Mouse (Mus musculus) hindbrain, embryonic 11.5 days (tissue): ENCODE results near the gene Tnfaip8l2. TPM values are rescaled to one million over a fixed set of nuclear protein-coding genes. Genes with fewer than 3 reads are reported as not detected.
A peak's percentile ranks its signal among the peaks of the same experiment; 100 is the strongest.
"Not testable (repeated sequence)": the region's sequence is repeated elsewhere in the genome, so short reads cannot be mapped to it uniquely, and the experiment has no call there.

Experiments used
- ATAC-seq: fragments of 200-750 bp; cut with Nextera tagmentation; 2 replicates; pipeline ENCODE4 v1.8.0; 2017; ENCODE audit warnings: mild to moderate bottlenecking, moderate TSS enrichment, moderate library complexity; ENCODE audit not compliant: low FRiP score
- DNase-seq: peaks from one replicate; pipeline ENCODE4 v3.0.0-alpha.2; 2015; ENCODE audit warnings: low spot score
- H3K27ac ChIP-seq: fragments of 300-500 bp; sonication (generic); 2 replicates; pipeline ENCODE4 v1.5.1; 2014; ENCODE audit warnings: mild to moderate bottlenecking, low read depth, low read length
- H3K27me3 ChIP-seq: fragments of 300-500 bp; sonication (generic); 2 replicates; pipeline ENCODE4 v1.6.1; 2014; ENCODE audit warnings: mild to moderate bottlenecking, low read length, moderate library complexity, mixed read lengths; ENCODE audit not compliant: control insufficient read depth, insufficient read depth
- H3K36me3 ChIP-seq: fragments of 300-500 bp; sonication (generic); 2 replicates; pipeline ENCODE4 v1.6.1; 2014; ENCODE audit warnings: mild to moderate bottlenecking, low read length, moderate library complexity, mixed read lengths; ENCODE audit not compliant: control insufficient read depth, insufficient read depth
- H3K4me1 ChIP-seq: fragments of 300-500 bp; sonication (generic); replicated peaks from 2 replicates; pipeline ENCODE4 v1.6.1; 2014; ENCODE audit warnings: low read length, mixed read lengths; ENCODE audit not compliant: control insufficient read depth, insufficient read depth
- H3K4me2 ChIP-seq: fragments of 300-500 bp; sonication (generic); replicated peaks from 2 replicates; pipeline ENCODE4 v1.6.1; 2014; ENCODE audit warnings: mild to moderate bottlenecking, low read depth, low read length
- H3K4me3 ChIP-seq: fragments of 300-500 bp; sonication (generic); 2 replicates; pipeline ENCODE4 v1.5.1; 2014; ENCODE audit warnings: low read depth, low read length
- H3K9ac ChIP-seq: fragments of 300-500 bp; sonication (generic); 2 replicates; pipeline ENCODE4 v1.6.1; 2014; ENCODE audit warnings: low read depth, low read length
- H3K9me3 ChIP-seq: fragments of 300-500 bp; sonication (generic); 2 replicates; pipeline ENCODE4 v1.6.1; 2016; ENCODE audit warnings: low read length; ENCODE audit not compliant: control insufficient read depth
- WGBS: fragments of 180-500 bp; shearing (Covaris S2); extraction: QIAGEN DNeasy Blood & Tissue Kit; methylation state at CpG from one replicate; pipeline ENCODE4 v1.1.7; 2014; 5-methylcytosine and 5-hydroxymethylcytosine counted together
- polyA plus RNA-seq: library from polyadenylated mRNA; unstranded; fragments of >200 nt; fragmentation: Nextera tagmentation; extraction: Ambion mirVana; gene quantifications from 2 replicates; pipeline ENCODE4 v1.2.1, GENCODE M21; 2014

Tnfaip8l2 gene
- polyA plus RNA-seq, 1 experiment from 2014 or later = 2.1 TPM

DNA sequence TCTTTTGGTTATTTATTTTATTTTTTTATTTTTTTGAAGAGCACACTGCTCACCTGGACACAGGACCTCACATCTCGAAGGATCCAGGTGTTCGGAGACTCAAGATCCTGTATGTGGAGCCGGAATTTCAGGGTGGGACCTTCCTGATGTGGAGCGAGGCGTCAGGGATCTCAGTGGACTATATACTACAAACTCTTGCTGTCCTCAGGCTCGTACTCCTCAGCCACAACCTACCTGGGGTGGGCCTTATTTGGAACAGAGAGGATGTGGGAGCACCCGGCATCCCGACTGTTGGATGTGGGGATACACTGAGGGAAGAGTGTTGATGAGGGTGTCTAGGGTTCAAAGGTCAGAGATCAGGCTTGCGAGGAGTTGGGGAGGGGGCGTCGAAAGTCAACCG is 8.0 kb downstream of the Tnfaip8l2 start:
- peak overlapping the region; percentile 62 for H3K4me3 ChIP-seq
- not testable (repeated sequence) for H3K27me3 ChIP-seq, H3K9me3 ChIP-seq, H3K36me3 ChIP-seq, H3K9ac ChIP-seq, H3K4me1 ChIP-seq, DNase-seq, H3K4me2 ChIP-seq, H3K27ac ChIP-seq
- WGBS = no CpG with 5 or more reads among the region's 12 CpGs
- ATAC-seq = peak; percentile 61

- ATAC-seq = peak; percentile 93
- no peaks in the 10 kb centered on the region for H3K36me3 ChIP-seq
- no peaks in the 10 kb centered on the region; the same call in 1 of the 2 replicates for H3K4me1 ChIP-seq
- H3K27me3 ChIP-seq = no peaks in the 10 kb centered on the region
- H3K27ac ChIP-seq = no peak within 1 kb of the TSS; the same call in 1 of the 2 replicates
- peak within 1 kb of the TSS; percentile 74 for H3K4me2 ChIP-seq
- peak; percentile 92 for DNase-seq
- WGBS = under 1% methylated on average over 20 of the region's 20 CpGs
- H3K9ac ChIP-seq = peak within 1 kb of the TSS; percentile 67
- H3K4me3 ChIP-seq = peak within 1 kb of the TSS; percentile 62
- H3K9me3 ChIP-seq = no peaks in the 10 kb centered on the region
These were observed 8.5 kb downstream of the Tnfaip8l2 start, which contains the start of the genes Scnm1 and Lysmd1 for GRCm38 (mm10) chr3:95133680-95134101. TSS of gene Scnm1 (minus strand) at chr3:95134011. TSS of gene Lysmd1 (plus strand) at chr3:95134088.

DNA sequence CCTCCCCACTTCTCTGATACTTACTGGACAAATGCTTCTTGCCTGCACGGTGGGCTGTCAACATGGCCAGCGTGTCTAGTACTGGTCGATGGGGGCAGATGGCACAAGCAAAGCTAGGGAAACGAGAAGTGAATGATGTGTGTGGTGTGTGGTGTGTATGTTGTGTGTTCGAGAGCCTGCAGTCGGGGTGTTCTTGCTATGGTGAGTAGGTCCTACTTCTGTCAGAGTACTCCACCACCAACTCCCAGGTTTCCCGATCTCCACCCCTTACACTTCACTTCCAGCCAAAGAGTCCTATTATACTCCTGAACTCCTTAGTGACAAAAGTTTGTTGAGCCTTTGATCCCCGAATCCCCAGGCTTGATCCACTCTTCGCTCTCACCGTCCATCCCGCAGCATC is 9.0 kb downstream of the Tnfaip8l2 start:
- no peak overlapping the region for H3K27ac ChIP-seq

GRCm38 (mm10) chr3:95132389-95132788 is 9.8 kb downstream of the Tnfaip8l2 start:
- DNase-seq, H3K9me3 ChIP-seq, H3K27ac ChIP-seq, H3K4me1 ChIP-seq, H3K36me3 ChIP-seq, ATAC-seq, H3K4me2 ChIP-seq, H3K27me3 ChIP-seq, H3K4me3 ChIP-seq, H3K9ac ChIP-seq: not testable (repeated sequence)
- 80% methylated on average over 2 of the region's 2 CpGs for WGBS

More for the DNA sequence above, 9.0 kb downstream of the Tnfaip8l2 start:
- DNase-seq (no peak), ATAC-seq (peak; percentile 0; the same call in 1 of the 2 replicates)
- H3K36me3 ChIP-seq = no peaks in the 10 kb centered on the region
- H3K27me3 ChIP-seq = no peaks in the 10 kb centered on the region
- no peaks in the 10 kb centered on the region for H3K9me3 ChIP-seq
- peak overlapping the region; percentile 74 for H3K4me2 ChIP-seq
- no peaks in the 10 kb centered on the region; the same call in 1 of the 2 replicates for H3K4me1 ChIP-seq
- H3K9ac ChIP-seq = peak overlapping the region; percentile 67
- peak overlapping the region; percentile 62 for H3K4me3 ChIP-seq
- WGBS = 55% methylated on average over 11 of the region's 11 CpGs

GRCm38 (mm10) chr3:95130081-95130480 is 12.1 kb downstream of the Tnfaip8l2 start:
- H3K4me3 ChIP-seq = no peak overlapping the region
- H3K9ac ChIP-seq = no peak overlapping the region
- H3K27ac ChIP-seq = no peak overlapping the region
- no peak overlapping the region for H3K4me2 ChIP-seq
- H3K27me3 ChIP-seq = no peaks in the 10 kb centered on the region
- ATAC-seq (no peak), DNase-seq (no peak)
- H3K36me3 ChIP-seq = no peaks in the 10 kb centered on the region
- no peaks in the 10 kb centered on the region for H3K9me3 ChIP-seq
- H3K4me1 ChIP-seq = no peaks in the 10 kb centered on the region; the same call in 1 of the 2 replicates
- 92% methylated on average over 5 of the region's 5 CpGs for WGBS

DNA sequence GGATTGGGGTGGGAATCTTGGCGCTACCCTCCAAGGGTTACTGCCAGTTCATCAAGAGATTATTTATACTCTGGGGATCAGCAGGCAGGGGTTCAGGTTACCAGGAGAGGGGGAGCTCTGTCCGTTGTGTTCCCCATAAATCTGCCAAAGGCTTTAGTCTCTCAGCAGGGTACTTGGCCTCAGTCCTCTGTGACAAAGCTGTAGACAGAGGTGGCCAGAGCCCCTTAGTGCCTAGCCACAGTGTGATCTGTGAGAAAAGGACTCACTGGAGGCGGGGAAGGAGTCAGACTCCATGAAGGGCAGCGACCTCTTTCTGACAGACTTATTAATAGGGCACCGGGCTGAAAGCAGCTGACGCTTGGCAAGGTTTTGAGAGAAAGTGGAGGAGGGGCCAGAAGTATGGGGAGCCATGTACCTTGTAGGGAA is 12.9 kb downstream of the Tnfaip8l2 start:
- Histone ChIP-seq H3K4me3 (no peak overlapping the region), H3K4me1 (no peaks in the 10 kb centered on the region), H3K9me3 (no peaks in the 10 kb centered on the region), H3K4me2 (no peak overlapping the region), H3K27ac (no peak overlapping the region), H3K36me3 (no peaks in the 10 kb centered on the region), H3K9ac (no peak overlapping the region), H3K27me3 (no peaks in the 10 kb centered on the region)
- WGBS = 53% methylated on average over 6 of the region's 6 CpGs
- ATAC-seq (no peak), DNase-seq (no peak)

DNA sequence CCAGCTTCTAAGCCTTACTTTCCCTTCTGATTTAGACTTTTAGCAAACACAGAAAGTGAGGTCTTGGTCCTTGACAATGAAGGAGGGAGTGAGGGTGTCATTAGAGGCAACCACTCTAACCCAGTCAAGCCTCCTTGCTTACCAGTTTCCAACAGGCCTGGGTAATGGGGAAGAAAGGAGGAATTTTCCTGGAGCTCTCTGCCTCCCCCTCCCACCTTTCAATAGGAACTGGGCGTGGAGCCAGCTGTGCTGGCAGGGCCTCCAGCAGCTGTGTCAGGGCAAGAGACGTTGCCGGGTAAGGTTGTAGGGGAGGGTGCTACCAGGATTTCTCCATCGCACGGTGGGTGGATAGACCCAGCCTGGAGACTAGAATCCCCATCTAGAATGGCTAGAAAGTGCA is 17.2 kb downstream of the Tnfaip8l2 start:
- no peaks in the 10 kb centered on the region for H3K9me3 ChIP-seq
- H3K27me3 ChIP-seq = no peaks in the 10 kb centered on the region
- H3K4me2 ChIP-seq = no peak overlapping the region
- H3K27ac ChIP-seq = no peak overlapping the region
- peaks cover 12% of the 10 kb centered on the region for H3K36me3 ChIP-seq
- ATAC-seq (no peak), DNase-seq (no peak)
- no peak overlapping the region for H3K4me3 ChIP-seq
- no peak overlapping the region for H3K9ac ChIP-seq
- no peaks in the 10 kb centered on the region for H3K4me1 ChIP-seq
- WGBS = 45% methylated on average over 5 of the region's 5 CpGs

DNA sequence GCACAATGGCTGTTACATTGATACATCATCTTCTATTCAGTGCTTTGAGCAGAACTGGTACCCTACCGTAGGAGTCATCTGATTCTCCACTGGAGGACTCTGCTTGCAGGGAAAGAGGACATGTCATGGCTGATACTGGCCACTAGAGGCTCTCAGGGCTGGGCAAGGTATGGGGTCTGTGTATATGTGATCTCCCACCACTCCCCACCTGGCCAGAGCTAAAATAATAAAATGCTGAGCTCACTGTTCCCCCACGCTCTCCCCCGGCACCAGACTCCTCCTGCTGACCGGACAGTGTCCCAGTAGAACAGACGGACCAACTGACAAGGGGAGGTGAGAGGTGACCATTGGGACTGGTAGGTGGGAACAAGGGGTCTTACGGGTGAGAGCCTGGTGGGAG is 17.9 kb downstream of the Tnfaip8l2 start, which contains the start of gene Tmod4:
TSS of gene Tmod4 (plus strand) at position 231 of the 400 bp plus-strand sequence.
- Histone ChIP-seq H3K4me2 (no peak within 1 kb of the TSS), H3K36me3 (peaks cover 19% of the 10 kb centered on the region), H3K4me1 (no peaks in the 10 kb centered on the region), H3K9ac (no peak within 1 kb of the TSS), H3K27me3 (no peaks in the 10 kb centered on the region), H3K27ac (no peak within 1 kb of the TSS), H3K9me3 (no peaks in the 10 kb centered on the region), H3K4me3 (no peak within 1 kb of the TSS)
- ATAC-seq = peak; percentile 51; the same call in 1 of the 2 replicates
- DNase-seq = peak; percentile 28
- 67% methylated on average over 6 of the region's 6 CpGs for WGBS

DNA sequence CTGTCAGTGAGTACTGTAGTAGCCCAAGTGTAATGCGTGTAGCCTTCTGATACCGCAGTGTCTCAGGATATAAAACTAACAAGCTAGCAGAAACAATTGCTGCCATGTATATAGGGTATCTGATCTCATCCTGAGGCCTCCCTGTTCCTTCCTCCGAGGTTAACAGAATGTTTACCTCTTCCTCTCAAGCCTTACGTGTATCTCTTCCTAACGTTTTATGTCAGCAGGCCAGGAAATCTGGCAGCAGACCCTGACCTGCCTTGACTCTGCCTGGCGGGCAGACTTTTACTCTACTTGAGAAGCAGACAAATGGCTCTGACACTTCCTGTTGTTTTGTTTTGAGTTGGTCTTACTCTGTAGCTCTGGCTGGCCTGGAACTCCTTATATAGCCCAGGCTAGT is 20.6 kb downstream of the Tnfaip8l2 start:
- H3K4me3 ChIP-seq = no peak overlapping the region
- DNase-seq (no peak), ATAC-seq (no peak)
- H3K4me2 ChIP-seq = no peak overlapping the region
- no peak overlapping the region for H3K9ac ChIP-seq
- H3K9me3 ChIP-seq = no peaks in the 10 kb centered on the region
- H3K4me1 ChIP-seq = no peaks in the 10 kb centered on the region
- no peaks in the 10 kb centered on the region for H3K27me3 ChIP-seq
- H3K36me3 ChIP-seq = peaks cover 25% of the 10 kb centered on the region
- WGBS = 81% methylated on average over 6 of the region's 6 CpGs
- H3K27ac ChIP-seq = no peak overlapping the region
